Mouse (Mus musculus) liver, embryonic 14 days (tissue): ENCODE data around the gene Ahsa2. TPM values are rescaled to one million over a fixed set of nuclear protein-coding genes. Genes with fewer than 3 reads are reported as not detected.

Source experiments
- polyA plus RNA-seq: library from polyadenylated mRNA; depleted of rRNA; stranded (reverse); fragments of >200 nt; gene quantifications from 2 replicates; pipeline ENCODE4 v1.2.3, GENCODE M21; 2012; rRNA removed

Gene Ahsa2
- polyA plus RNA-seq, result 18.6 and 19.1 TPM in 2 replicates

DNA sequence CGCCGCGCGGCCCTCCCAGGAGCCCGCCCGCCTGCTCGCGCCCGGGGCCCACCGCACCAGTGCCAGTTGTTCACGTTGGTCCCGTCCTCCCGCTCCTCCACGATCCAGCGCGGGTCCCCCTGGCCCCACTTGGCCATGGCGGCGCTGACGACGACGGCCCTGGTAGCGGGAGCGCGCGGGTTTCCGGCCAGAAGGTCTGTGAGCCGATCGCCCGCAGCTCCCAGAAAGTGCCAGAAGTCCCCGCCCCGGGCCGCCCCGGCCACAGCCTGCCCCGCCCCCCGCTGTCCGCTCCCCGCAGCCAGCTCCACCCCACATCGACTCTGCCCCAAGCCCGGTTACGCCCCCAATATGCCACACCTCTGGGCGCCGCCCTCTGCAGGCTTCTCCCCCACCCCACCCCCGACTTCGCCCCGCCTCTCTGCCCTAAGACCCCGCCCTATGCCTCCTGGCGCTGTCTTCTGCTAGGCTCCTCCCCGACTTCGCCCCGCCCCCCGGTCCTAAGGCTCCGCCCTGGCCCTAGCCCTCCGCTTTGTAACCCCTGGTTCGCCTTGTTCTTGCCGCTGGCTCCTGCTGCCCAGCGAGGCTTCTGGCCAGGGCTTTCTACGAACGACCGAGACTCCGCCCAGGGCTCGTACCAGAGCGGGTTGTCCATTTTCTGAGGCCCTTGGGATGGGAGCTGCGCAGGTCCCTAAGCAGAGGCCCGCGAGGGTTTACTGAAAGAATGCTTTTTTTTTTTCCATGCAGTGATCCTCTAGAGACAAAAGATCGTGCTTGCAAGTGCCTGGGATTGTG, at the start of gene Ahsa2:
Ahsa2 (minus strand) TSS at position 313 of the 792 bp plus-strand sequence.

GRCm38 (mm10) chr11:23520473-23521205, 22.8 kb upstream of the Ahsa2 start, which contains the start of gene 1700093K21Rik:
1700093K21Rik (minus strand) TSS chr11:23521155.

Other genes starting within 250 kb of the Ahsa2 start
- gene Xpo1, start 242.0 kb downstream of the Ahsa2 start, polyA plus RNA-seq, result 27.1 and 33.9 TPM in 2 replicates
- gene Usp34, start 191.1 kb downstream of the Ahsa2 start, polyA plus RNA-seq, result 8.3 and 12.2 TPM in 2 replicates
- 0.03 and 0.17 TPM in 2 replicates for gene 1700093K21Rik, start 23.1 kb upstream of the Ahsa2 start, polyA plus RNA-seq
- gene 0610010F05Rik, start 135.6 kb upstream of the Ahsa2 start, polyA plus RNA-seq, result 3.9 and 4.1 TPM in 2 replicates
- gene Pus10, start 167.6 kb upstream of the Ahsa2 start, polyA plus RNA-seq, result 6.7 and 7.4 TPM in 2 replicates
- gene Pex13, start 167.9 kb upstream of the Ahsa2 start, polyA plus RNA-seq, result 3.6 and 4.5 TPM in 2 replicates